Mouse (Mus musculus) heart, adult 2 months (tissue): ENCODE measurements at regions not wholly inside any gene's neighbourhood (a gene's known extent, or its start where the extent isn't known, plus 50 kb on each side); places are given as distances from the start of the nearest gene placed in this dataset.

ENCODE experiments used
- CTCF ChIP-seq: fragments of 200-600 bp; IDR thresholded peaks from 2 replicates; pipeline ENCODE4 v1.8.1; 2022; ENCODE audit warnings: antibody characterized with exemption, mild to moderate bottlenecking, moderate library complexity
- EP300 ChIP-seq: fragments of 200-500 bp; IDR thresholded peaks from 2 replicates; pipeline ENCODE4 v1.6.1; 2011; ENCODE audit warnings: low read depth, low read length, control low read depth; ENCODE audit not compliant: insufficient read depth

- TF ChIP-seq CTCF = no peak
- TF ChIP-seq EP300 = no peak
These were observed 192.2 kb downstream of the Suds3 start for GRCm38 (mm10) chr5:116923761-116924160.
